Mouse (Mus musculus) thymus, adult 2 months (tissue): ENCODE results near the gene Entr1.

Experiments
- CTCF ChIP-seq: fragments of 200-500 bp; IDR thresholded peaks from 2 replicates; pipeline ENCODE4 v1.5.1; 2012; ENCODE audit warnings: mild to moderate bottlenecking, control low read depth, low read length, moderate library complexity, borderline replicate concordance; ENCODE audit not compliant: control insufficient read depth, poor library complexity, insufficient read depth; ENCODE audit errors: extremely low read depth
- POLR2A ChIP-seq: fragments of 200-500 bp; IDR thresholded peaks from 2 replicates; pipeline ENCODE4 v1.6.1; 2012; ENCODE audit warnings: mild to moderate bottlenecking, low read length, control low read depth, moderate library complexity; ENCODE audit not compliant: control insufficient read depth, poor library complexity, insufficient read depth; ENCODE audit errors: extremely low read depth

GRCm38 (mm10) chr2:26362991-26363390, 26.1 kb downstream of the Entr1 start:
- TF ChIP-seq POLR2A (no peak), CTCF (no peak)
